Mouse (Mus musculus) embryo, embryonic 10.5 days (tissue): Measurements from ENCODE around the gene Gpatch8.

Experiments
- DNase-seq: peaks from one replicate; pipeline ENCODE4 v3.0.0-alpha.2; 2015; ENCODE audit warnings: low spot score

Gpatch8 gene

DNA sequence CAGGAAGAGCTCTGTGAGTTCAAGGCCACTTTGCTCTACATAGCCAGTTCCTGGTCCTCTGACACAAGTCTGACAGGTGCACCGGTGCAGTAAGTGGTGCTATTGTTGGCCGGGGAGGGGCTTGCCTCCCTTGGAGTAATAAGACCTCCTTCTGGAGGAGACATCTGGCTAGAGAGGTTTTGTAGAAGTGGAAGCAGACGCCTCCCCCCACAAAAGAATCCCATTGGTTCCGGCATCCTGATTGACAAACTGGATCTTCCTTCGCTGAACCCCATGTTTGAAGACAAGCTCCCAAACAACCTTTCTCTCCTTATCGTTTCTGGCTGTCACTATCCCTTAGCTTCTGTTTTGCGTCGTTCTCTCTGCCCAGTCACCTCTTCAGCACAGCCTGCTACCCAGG is 107.9 kb downstream of the Gpatch8 start:
- DNase-seq = no peak

DNA sequence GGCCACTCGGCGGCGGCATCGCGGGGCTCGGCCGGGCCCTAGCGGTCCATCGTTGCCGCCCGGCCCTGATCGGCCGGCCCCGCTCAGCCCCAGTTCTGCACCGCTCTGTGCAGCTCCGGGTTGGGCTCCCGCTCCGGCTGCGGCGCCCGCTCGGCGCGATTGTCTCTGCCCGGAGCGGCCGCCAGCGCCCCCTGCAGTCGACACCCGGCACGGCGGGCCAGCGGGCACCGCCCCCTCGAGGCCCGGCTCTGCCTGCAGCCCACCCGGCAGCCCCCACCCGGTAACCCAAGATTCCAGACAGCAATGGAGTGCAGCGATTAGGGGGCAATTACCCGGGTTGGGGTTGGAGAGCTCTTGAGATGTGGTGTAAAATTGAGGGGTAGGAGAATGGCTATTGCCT is 108.7 kb downstream of the Gpatch8 start, which contains the start of gene Fam171a2:
Gene Fam171a2, minus strand, starts transcription at position 186 of the 400 bp plus-strand sequence.
- peak; percentile 85 for DNase-seq

DNA sequence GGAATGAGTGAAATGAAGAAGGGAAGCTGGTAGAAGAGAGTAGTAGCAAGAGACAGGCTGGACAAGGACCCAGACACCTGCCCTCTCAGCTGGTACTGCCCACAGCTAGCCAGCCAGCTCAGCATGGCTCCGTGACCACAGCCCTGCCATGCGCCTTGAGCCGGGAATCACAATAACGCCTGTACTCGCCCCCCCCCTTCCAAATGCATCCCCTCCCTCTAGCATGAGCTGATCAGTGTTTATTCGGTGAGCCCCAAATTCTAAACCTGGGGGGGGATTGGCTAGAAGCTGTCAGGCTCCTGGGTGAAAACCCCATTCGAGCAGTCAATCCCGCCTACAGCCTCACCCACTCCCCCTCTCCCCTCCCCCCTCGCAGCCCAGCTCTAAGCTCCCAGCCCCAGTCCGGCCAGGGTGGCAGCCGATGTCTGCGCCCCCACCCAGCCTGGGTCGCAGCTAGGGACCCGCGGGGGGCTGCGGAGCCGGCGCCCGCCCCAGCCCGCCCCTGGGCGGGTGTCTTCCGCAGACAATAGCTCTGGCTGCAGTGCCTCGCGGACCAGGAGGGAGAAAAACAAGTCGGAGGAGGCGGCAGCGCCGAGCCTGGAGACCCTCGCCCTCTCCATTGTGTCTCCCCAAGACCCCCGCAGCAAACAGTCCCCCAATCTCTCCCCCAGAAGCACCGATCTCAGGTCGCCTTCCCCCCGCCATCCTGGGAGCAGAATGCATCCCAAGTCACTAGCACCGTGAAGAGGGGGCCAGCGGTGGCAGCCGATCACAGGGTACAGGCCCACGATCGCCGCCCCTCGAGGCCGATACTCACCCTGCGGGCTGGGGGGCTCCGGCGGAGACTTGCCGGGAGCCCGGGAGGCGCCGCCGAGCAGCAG is 109.4 kb downstream of the Gpatch8 start:
- peak; percentile 74 for DNase-seq

DNA sequence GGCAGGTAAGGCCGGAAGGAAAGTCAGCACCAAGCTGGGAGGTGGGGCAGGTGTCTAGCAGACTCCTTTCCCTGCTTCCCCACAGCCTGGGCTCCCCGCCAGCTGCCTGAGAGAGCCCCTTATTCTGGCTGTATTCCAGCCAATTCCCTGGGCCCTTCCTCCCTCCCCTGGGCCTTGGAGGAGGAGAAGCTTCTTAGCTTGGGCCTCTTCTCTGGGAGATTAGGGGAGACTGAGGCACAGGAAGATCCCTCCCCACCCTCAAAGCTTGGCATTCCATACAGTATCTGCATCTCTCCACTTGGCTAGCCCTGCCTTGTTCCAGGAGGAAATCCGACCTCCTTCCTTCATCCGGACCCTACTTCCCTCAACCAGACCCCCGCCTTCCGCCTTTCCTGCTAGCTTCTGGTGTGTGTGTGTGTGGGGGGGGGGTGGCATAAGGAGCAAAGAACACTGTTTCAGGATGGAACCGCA is 110.3 kb downstream of the Gpatch8 start:
- no peak for DNase-seq

DNA sequence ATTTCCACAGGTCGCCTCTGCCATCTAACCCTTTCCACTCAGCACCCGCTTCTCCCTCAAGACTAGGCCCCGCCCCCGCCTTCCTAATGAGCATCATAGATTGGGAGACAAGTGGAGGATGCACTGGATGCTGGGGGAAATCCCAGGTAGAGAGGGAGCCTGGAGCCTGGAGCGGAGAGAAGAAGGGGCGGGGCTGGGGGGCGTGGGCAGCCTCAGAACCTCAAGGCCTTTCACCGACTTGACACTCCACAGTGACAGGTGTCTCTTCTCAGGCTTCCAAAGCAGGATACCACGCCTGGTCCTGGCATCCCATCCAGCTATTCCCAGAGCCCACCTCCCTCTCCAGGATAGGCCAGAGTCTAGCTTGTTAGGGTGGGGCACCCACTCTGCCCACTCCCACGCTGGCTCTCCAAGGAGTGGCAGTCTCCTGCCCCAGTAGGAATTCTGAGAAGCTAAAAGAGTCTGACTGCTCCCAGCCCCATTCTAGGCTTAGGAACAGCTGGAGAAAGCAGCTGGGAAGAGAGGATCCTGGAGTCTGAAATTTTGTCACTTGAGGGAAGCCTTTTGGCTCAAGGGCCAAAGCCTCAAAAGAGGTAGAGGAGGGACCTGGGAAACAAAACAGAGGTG is 110.8 kb downstream of the Gpatch8 start:
- peak; percentile 25 for DNase-seq

DNA sequence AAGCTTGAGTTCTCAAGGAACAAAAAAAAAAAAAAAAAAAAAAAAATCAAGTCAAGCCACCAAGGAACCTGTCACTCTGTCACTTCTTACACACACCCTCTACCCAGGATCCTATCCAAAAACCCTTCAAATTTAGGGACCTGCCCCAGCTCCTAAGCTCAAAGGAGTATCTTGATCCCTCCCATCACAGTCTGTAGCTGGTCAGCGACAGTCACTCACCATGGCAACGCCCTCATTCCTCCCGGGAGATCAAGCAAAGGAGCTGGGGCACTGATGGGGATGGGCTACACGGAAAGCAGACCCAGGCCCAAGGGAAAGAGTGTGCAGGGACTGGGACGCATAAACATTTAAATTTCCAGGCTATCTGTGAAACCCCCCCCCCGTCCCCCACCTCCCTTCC is 111.4 kb downstream of the Gpatch8 start:
- DNase-seq = peak; percentile 56

DNA sequence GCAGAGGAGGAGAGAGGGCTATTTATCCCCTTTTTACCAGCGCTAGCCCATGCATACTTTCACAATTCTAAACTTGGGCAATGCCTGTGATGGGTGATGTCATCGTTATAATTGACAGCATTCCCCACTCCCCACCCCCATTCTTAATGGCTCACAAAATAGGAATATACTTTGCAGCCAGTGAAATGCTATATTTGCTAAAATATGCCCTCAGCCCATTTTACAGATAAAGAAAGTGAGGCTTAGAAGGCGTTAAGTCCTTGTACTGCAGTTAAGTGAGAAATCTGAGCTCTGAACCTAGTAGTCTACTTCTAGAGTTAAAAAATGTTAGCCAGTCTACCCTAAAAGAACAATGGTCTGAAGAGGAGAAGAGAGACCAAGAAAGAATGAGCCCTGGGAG is 111.9 kb downstream of the Gpatch8 start:
- no peak for DNase-seq

DNA sequence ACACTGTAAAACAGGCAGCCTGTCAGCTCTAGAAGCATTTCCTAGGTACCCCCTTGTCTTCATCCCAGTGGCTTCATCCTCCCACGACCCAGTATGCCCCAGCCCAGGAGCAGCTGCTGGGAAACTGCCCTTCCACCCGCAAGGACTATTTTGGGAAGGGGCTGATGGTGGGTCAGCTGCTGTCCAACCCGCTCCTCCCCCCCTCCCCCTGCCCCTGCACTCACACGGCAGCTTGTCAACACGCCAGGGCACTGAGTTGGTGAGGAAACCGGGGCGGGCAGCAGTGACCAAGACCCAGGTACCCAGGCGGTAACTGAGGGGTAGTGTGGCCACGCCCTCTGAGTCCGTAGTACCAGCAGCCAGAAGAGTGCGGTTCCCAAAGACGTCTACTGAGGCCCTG is 112.5 kb downstream of the Gpatch8 start:
- no peak for DNase-seq

DNA sequence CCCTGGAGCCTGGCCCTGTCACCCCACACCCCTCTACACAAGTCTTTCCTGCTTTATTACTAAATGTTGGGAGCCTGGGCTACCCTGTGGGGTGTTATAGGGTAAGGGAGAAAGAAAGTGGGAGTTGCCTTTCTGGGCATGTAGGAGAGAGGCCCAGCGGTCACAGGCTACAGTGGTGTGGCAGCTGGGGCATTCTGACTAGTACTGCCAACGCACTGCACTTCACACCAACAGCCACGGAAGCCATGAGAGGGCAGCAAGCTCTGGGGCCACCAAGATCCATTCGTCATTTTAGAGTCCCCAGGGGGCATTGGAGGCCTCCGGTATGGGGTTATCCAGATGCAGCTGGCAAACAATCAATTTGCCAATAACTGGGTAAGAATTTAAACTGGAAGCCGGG is 114.1 kb downstream of the Gpatch8 start:
- no peak for DNase-seq

DNA sequence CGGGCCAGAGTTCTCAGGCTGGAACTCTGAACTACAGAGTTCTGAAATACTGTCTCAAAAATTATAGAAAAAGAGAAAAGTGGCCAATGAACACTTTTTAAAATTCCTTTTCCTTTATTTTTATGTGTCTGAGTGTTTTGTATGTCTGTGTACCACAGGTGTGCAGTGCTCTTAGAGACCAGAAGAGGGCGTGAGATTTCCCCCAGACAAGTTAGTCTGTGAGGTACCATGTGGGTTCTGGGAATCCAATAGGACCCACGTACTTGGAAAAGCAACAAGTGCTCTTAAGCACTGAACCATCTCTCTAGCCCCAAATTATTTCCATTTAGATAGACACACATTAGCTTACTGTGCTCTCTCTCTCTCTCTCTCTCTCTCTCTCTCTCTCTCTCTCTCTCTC is 114.8 kb downstream of the Gpatch8 start:
- DNase-seq = peak; percentile 19

DNA sequence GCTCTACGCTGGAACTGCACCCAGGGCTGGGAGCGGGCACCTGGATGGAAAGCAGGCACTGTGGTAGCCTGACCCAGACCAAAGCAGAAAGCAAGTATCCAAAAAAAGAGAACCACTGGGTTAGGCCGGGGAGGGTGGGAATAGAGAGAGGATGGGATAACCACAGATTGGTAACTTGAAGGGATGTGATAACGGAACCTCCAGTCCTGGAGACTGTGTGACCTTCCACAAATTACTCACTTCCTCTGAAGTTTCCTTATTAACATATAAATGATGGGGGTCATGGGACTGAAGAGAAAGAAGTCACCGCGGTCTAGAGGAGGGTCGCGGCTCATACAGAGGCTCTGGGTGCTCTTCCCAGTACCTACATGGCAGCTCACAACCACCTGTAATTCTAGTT is 115.9 kb downstream of the Gpatch8 start:
- no peak for DNase-seq

DNA sequence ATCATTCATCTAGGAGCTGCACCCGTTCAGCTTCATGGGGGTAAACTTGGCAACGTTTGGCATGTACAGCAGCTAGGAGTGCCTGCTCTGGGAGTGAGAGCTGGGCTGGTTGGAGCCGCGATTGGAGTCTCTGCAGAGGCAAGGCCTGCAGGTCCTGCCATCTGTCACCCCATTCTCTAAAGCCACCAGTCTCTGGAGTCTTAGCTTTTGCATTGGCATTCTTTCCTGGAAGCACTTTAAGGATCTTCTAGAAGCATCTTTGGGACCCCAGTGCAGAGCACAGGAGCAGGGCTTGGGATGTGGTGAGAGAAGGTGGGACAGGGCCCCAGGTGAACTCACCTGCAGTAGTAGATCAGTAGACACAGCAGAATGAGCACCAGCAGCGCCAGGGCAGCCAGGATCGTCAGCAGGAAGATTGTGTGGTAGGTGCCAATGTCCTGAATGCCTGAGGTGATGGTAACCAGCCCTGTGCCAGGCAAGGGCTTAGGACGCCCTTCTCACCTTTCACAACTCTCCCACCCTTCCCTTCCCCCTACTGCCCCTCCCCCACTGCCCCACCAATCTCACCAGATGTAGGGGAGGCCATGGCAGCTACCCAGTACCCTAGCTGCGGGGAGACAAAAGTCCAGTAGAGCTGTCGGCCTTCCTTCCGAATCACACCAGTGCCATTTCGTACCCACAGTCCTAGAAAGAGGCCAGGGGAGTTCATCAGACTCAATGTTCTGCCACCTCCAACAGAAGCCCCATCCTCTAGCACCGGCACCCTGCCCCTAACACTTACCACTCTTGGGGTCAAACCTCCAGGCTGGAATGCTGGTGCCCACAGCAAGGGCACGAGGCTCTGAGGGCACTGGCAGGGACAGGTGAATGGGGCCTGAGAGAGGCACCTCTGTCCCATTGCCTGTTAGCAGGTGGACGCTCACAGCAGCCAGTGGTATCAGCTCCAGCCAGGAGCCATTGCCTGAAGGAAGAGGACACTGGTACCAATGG is 116.8 kb downstream of the Gpatch8 start:
- DNase-seq = no peak

DNA sequence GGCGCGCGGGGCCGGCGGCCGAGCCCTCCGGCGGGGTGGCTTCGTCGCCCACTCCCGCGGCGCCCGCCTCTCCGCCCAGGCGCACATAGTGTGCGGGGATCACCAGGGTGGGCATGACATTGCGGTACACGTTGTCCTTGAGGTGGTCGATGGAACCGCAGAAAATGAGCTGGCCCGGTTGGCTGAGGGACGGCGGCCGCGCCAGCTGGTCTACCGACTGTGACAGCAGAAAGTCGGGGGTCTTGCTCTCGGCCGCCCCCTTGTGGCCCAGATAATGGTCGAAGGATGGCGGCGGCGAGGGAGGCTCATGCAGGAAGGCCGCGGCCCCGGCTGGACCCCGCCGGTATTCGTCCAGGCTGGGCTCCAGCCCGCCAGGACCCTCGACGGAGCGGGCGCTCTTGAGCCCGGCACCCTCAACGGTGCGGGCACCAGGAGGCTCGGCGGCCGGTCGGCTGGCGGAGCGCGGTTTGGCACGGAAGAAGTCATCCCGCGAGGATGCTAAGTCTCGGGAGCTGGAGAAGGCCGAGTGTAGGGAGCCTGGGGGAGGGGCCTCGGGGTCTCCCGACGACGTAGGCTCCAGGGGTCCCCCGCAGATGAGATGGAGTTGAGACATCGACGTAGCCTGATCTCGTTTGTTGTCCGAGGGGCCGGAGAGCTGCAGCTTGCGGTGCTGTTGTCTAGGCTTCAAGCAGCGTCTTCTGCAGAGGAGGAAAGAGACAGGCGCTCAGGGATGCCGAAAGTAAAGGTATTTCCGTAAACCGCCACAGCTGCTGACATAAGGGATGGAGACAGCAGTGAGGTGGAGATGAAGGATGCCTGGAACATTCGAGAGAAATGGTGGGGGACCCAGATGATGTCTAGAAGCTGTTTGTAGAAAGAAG is 117.7 kb downstream of the Gpatch8 start:
- peak; percentile 91 for DNase-seq

DNA sequence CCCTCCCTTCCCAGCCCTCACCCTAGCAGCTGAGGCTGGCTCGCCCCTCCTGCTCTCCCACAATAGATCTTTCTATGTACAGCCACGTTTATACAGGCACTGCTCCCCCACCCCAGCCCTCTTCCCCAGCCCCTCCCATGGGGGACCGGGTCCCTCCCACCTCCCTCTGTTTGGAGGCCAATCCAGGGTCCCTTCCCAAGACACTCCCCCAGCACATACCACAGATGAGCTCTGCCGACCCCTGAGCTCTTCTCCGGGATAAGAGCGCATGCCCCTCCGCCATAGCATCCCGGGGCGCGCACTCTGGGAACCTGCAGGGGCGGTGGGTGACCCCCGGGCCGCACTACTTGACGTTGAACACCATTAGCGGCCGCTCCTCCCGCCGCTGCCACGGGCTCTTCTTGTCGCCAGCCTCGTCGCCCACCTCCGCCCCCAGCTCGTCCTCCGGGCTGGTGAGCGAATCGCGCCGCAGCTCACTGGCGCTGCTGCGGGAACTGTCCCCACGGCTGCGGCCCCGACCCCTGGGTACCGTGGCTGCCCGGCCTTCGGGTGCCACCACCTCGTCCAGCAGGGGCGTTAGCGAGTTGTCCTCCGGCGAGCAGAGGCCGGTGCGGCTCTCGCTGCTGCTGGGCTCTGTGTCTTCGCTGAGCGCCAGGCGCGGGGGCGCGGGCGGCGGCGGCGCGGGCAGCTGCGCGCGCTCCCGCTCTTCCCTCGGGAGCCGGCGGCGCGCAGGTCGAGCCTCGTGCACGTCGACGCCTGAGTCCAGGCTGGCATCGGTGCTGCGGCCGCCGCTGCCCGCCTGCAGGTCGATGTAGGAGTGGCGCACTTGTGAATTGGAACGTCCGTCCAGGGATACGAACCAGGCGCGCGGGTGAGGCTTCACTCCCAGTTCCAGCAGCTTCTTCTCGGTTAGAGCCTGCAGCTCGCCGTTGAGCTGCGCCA is 118.8 kb downstream of the Gpatch8 start:
- peak; percentile 78 for DNase-seq

DNA sequence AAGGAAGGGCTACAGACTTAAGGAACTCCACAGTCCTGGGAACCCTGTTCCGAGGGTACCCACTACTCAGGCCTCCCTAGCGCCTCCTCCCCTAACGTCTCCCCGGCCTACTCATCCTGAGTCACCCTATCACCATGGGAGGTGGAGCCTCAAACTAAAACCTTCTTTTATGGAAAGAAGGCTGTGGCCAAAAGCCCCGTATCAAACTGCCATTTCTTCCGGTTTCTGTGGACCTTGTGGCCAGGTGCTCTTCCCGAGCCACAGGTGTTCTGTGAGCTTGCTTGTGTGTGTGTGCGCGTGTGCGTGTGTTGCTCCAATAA is 119.8 kb downstream of the Gpatch8 start:
- no peak for DNase-seq

DNA sequence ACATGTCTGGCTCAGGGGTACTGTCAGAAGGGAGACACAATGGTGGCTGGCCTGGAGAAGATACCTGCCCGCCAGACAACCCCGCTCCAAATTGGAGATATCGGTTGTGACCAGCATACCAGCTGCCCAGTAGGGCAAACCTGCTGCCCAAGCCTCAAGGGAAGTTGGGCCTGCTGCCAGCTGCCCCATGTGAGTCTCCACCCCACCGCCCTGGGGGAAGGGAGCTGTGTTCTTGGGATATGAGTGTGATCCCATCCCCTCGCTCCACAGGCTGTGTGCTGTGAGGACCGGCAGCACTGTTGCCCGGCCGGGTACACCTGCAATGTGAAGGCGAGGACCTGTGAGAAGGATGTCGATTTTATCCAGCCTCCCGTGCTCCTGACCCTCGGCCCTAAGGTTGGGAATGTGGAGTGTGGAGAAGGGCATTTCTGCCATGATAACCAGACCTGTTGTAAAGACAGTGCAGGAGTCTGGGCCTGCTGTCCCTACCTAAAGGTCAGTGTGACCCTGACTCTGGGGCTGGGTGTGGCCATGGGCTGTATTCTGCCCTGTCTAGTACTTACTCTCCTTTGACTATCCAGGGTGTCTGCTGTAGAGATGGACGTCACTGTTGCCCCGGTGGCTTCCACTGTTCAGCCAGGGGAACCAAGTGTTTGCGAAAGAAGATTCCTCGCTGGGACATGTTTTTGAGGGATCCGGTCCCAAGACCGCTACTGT is 120.3 kb downstream of the Gpatch8 start:
- DNase-seq = no peak

DNA sequence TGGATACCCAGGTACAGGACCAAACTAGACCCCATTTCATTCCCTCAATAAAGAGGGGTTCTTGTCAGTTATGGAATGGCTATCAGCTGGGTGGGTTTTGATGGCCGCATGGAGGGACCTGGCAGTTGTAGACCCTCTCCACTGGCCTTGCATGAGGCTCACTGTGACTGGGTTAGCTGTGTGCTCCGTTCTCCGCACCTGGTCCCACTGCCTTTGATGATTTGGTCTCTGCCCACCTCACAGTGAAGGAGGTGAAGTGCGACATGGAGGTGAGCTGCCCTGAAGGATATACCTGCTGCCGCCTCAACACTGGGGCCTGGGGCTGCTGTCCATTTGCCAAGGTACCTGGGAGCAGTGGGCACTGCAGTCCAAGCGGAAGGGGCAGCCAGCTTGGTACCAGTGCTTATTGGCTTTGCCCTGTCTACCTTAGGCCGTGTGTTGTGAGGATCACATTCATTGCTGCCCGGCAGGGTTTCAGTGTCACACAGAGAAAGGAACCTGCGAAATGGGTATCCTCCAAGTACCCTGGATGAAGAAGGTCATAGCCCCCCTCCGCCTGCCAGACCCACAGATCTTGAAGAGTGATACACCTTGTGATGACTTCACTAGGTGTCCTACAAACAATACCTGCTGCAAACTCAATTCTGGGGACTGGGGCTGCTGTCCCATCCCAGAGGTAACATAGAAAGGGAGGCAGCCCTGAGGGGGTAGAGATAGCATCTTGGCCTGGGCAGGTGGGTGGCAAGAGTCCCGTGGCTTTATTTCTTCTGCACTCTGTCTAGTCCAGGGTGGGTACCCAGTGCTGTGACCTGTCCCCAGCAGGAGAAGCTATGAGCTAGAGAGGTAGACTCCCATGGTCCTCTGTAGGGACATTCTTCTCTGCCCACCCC is 121.1 kb downstream of the Gpatch8 start:
- DNase-seq = no peak

DNA sequence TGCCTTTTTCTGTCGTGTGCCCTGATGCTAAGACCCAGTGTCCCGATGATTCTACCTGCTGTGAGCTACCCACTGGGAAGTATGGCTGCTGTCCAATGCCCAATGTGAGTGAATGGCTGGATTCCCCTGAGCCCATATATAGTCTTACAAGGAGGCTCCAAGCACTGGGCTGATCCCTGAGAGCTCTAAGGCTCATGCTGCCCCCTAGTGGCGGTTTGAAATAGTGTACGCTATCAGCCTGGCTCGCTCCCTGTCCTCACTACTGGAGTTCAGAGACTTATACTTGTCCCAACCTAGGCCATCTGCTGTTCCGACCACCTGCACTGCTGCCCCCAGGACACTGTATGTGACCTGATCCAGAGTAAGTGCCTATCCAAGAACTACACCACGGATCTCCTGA is 121.8 kb downstream of the Gpatch8 start:
- DNase-seq = peak; percentile 97
